Mouse (Mus musculus): ENCODE data around the gene Fam98b. TPM values are rescaled to one million over a fixed set of nuclear protein-coding genes. Genes with fewer than 3 reads are reported as not detected.

The Fam98b gene
- polyA plus RNA-seq, 1 experiment, result 47.0 TPM

- TF ChIP-seq POLR2A (IDR thresholded peaks at IDR 0.05; ENCODE audit: borderline replicate concordance, extremely low read depth, insufficient read depth, insufficient read length, poor library complexity, severe bottlenecking) (no peak), CTCF (IDR thresholded peaks at IDR 0.05; ENCODE audit: borderline replicate concordance, extremely low read depth, insufficient read depth, insufficient read length) (no peak)
- no peak for DNase-seq (ENCODE audit: low read depth)
Observed at GRCm38 (mm10) chr2:117303391-117304350, 54.1 kb downstream of the Fam98b start.

GRCm38 (mm10) chr2:117304941-117305340 is 55.4 kb downstream of the Fam98b start:
- DNase-seq (ENCODE audit: low read depth), result no peak
- no peak for TF ChIP-seq CTCF (IDR thresholded peaks at IDR 0.05; ENCODE audit: borderline replicate concordance, extremely low read depth, insufficient read depth, insufficient read length)
- TF ChIP-seq POLR2A (IDR thresholded peaks at IDR 0.05; ENCODE audit: borderline replicate concordance, extremely low read depth, insufficient read depth, insufficient read length, poor library complexity, severe bottlenecking), result no peak

- TF ChIP-seq POLR2A (IDR thresholded peaks at IDR 0.05; ENCODE audit: borderline replicate concordance, extremely low read depth, insufficient read depth, insufficient read length, poor library complexity, severe bottlenecking), result no peak
- no peak for TF ChIP-seq CTCF (IDR thresholded peaks at IDR 0.05; ENCODE audit: borderline replicate concordance, extremely low read depth, insufficient read depth, insufficient read length)
- DNase-seq (ENCODE audit: low read depth), result no peak
Observed at GRCm38 (mm10) chr2:117307959-117308358, 58.4 kb downstream of the Fam98b start.

GRCm38 (mm10) chr2:117309046-117309445 is 59.5 kb downstream of the Fam98b start:
- DNase-seq (ENCODE audit: low read depth), result no peak
- TF ChIP-seq CTCF (IDR thresholded peaks at IDR 0.05; ENCODE audit: borderline replicate concordance, extremely low read depth, insufficient read depth, insufficient read length) (no peak), POLR2A (IDR thresholded peaks at IDR 0.05; ENCODE audit: borderline replicate concordance, extremely low read depth, insufficient read depth, insufficient read length, poor library complexity, severe bottlenecking) (no peak)

- DNase-seq (ENCODE audit: low read depth), result peak; percentile 47
- TF ChIP-seq POLR2A (IDR thresholded peaks at IDR 0.05; ENCODE audit: borderline replicate concordance, extremely low read depth, insufficient read depth, insufficient read length, poor library complexity, severe bottlenecking) (no peak), CTCF (IDR thresholded peaks at IDR 0.05; ENCODE audit: borderline replicate concordance, extremely low read depth, insufficient read depth, insufficient read length) (no peak)
Observed at GRCm38 (mm10) chr2:117311349-117311748, 61.8 kb downstream of the Fam98b start.

- no peak for TF ChIP-seq POLR2A (IDR thresholded peaks at IDR 0.05; ENCODE audit: borderline replicate concordance, extremely low read depth, insufficient read depth, insufficient read length, poor library complexity, severe bottlenecking)
- DNase-seq (ENCODE audit: low read depth), result no peak
Observed at GRCm38 (mm10) chr2:117312030-117312429, 62.5 kb downstream of the Fam98b start.

- peak; percentile 80 for DNase-seq (ENCODE audit: low read depth)
- TF ChIP-seq POLR2A (IDR thresholded peaks at IDR 0.05; ENCODE audit: borderline replicate concordance, extremely low read depth, insufficient read depth, insufficient read length, poor library complexity, severe bottlenecking) (no peak), CTCF (IDR thresholded peaks at IDR 0.05; ENCODE audit: borderline replicate concordance, extremely low read depth, insufficient read depth, insufficient read length) (no peak)
Observed at GRCm38 (mm10) chr2:117312441-117312895, 62.9 kb downstream of the Fam98b start.

- TF ChIP-seq POLR2A (IDR thresholded peaks at IDR 0.05; ENCODE audit: borderline replicate concordance, extremely low read depth, insufficient read depth, insufficient read length, poor library complexity, severe bottlenecking), result no peak
- no peak for TF ChIP-seq CTCF (IDR thresholded peaks at IDR 0.05; ENCODE audit: borderline replicate concordance, extremely low read depth, insufficient read depth, insufficient read length)
- DNase-seq (ENCODE audit: low read depth), result no peak
Observed at GRCm38 (mm10) chr2:117313586-117314235, 64.2 kb downstream of the Fam98b start.

GRCm38 (mm10) chr2:117318991-117319390 is 69.5 kb downstream of the Fam98b start:
- no peak for DNase-seq (ENCODE audit: low read depth)
- no peak for TF ChIP-seq CTCF (IDR thresholded peaks at IDR 0.05; ENCODE audit: borderline replicate concordance, extremely low read depth, insufficient read depth, insufficient read length)
- TF ChIP-seq POLR2A (IDR thresholded peaks at IDR 0.05; ENCODE audit: borderline replicate concordance, extremely low read depth, insufficient read depth, insufficient read length, poor library complexity, severe bottlenecking), result no peak

Other genes with a start within 250 kb of the Fam98b start
- gene Spred1, start 128.4 kb upstream of the Fam98b start, polyA plus RNA-seq (2012; rRNA removed), result 14.4 and 22.7 TPM in 2 replicates
- gene Rasgrp1, start 93.3 kb downstream of the Fam98b start, polyA plus RNA-seq (2012; rRNA removed), result 2.7 and 3.4 TPM in 2 replicates